Mouse (Mus musculus): ENCODE measurements around the gene Hoxa3.

The Hoxa3 gene

GRCm38 (mm10) chr6:52213119-52213986 is at the start of gene Hoxa3, which contains the start of gene Gm28308:
TSS of gene Hoxa3 (minus strand) at chr6:52213336.
TSS of gene Gm28308 (minus strand) at chr6:52213339.
- no peak for DNase-seq

DNA sequence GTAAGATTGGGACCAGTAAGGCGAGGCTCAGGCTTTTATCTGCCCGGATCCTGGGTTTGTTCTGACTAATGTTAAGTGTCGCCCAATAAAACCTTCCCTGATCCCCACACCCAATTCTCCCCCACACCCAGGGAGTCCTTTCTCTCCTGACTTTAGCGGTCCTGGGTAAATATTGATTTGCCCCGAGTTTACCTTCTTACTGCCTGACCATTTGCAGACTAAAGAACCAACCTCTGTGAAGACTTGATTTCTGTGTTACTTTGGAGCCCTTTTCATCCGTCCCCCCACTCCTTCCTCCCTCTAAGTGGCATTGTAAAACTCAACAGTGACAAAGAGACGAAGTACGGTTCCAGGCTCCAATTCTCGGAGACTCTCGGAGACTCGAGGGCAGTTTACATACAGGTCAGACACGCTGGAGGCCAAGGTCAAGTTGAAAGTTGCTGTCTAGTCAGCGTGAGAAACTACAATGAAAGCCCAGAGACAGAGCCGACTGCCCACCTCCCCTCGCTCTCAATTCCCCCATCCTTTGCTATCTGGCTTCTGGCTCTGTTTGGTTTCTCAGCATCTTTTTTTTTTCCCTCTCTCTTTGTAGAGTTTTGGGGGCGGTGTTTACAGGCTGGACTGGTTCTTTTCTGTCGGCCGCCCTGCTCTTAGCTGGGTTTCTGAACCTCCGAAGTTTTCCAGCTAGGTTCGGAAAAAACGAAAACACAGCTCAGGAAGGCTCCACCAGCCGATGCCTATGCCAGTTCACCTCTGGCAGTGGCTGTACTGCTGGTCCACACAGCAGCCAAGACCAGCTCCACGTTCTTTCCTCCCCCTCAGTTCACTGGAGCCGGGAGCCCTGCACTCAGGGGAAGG is 49.6 kb upstream of the Hoxa3 start:
- no peak for DNase-seq

GRCm38 (mm10) chr6:52261751-52262462 is 48.8 kb upstream of the Hoxa3 start:
- DNase-seq = no peak

DNA sequence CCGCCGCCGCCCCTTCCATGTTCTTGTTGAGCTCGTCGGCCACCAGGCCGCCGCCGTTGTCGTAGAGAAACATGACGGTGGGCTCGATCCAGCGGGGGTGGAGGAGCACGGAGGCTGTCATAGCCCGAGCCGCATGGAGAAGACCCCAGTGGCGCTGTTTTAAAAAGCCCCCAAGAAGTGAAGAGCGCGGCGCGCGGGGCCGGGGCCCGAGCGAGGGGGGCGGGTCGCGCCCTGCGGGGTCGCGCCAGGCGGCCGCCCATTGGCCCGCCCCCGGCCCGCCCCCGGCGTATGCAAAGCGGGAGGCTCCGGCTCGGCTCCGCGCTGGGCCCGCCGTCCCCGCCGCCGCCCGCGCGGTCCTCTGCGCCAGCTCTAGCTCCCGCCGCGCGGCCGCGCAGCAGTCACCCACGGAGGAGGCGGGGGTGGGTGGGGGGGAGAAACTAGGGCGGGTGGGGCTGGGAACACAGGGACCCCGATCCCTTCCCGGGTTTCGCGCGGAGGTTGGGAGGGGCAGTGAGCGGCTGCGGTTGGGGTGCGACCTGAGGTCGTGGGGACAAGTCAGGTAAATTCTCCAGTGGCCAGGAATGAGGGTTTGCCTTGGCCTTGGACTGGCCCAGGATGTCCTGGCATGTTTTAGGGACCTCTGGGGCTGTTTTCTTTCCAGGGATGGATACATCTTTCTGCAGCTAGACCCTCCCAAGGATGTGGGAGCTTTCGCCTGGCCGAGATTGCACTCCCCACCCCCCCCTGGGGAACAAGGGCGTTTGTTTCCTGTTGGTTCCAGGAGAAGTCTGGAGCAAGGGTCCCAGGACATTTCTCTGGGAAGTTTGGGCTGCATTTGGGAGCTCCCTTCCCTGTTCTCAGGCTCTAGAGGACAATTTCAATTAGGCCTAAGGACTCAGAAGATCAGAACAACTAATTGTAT is 47.8 kb upstream of the Hoxa3 start, which contains the start of gene Hoxa13:
TSS of gene Hoxa13 (minus strand) at position 227 of the 922 bp plus-strand sequence.
- DNase-seq = peak; percentile 76

DNA sequence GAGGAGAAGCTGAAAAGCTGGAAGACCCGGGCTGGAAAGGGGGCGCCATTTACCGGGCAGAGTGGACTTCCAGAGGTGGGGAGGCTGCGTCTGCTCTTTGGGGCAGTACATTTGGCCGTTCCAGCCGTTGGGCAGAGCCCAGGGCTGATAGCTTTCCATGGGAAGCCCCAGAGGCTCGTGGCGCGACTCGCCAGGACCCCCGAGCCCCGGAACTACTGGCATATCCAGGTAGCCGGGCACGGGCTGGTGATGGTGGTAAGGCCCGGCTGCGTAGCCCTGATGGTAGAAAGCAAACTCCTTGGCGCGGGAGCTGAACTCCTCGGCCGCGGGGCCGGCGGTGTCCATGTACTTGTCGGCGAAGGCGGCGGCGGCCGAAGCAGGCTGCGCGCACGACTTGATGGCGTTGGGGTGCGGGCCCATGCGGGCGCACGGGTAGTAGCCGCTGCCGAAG is 46.7 kb upstream of the Hoxa3 start:
- DNase-seq = no peak

DNA sequence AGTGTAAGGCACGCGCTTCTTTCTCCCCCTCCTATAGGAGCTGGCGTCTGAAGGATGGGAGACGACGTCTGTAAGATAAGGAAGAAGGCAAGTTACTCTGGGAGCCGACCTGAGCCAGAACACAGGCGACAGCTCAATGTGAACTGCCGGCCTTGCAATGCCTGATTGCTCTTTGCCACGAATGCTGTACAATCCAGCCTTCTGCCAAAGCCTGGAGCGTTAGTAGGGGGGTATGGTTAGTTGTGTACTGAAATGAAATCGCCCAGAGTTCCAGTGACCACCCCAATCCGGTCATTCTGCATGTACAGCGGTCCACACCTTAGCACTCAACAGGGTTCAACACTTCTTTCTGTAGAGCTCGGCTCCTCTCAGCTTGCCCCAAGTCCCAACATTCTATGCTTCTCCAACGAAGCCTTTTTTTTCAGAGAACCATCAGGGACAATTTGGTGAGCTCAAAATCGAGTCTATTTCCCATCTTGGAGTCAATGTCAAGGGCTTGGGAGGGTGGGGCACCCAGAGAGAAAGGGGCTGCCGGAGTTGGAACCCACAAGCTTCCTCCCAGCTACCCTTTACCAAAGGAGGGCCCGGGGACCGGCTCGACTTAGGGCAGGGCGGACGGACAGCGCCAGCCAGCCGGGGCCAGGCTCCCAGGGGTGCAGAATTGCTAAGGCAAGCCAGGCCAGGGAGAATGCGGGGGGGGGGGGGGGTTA is 46.1 kb upstream of the Hoxa3 start:
- no peak for DNase-seq

DNA sequence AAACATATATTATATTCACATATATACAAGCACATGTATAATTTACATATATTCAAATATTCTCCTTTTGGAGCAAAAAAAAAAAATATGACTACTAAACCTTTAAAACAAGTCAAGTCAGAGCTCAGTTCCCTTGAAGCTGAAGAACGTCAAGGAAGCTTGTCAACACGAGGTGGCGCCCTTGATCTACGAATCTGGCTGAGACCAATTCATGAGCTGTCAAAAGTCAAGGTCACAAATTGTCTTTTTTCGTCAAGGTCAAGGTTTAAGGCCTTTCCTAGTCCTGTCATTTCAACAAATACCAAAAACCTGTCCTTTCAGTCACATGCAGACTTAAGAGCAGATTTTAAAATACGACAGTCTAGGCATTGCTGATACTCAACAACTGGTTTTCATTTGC is 43.8 kb upstream of the Hoxa3 start:
- DNase-seq = peak; percentile 86

DNA sequence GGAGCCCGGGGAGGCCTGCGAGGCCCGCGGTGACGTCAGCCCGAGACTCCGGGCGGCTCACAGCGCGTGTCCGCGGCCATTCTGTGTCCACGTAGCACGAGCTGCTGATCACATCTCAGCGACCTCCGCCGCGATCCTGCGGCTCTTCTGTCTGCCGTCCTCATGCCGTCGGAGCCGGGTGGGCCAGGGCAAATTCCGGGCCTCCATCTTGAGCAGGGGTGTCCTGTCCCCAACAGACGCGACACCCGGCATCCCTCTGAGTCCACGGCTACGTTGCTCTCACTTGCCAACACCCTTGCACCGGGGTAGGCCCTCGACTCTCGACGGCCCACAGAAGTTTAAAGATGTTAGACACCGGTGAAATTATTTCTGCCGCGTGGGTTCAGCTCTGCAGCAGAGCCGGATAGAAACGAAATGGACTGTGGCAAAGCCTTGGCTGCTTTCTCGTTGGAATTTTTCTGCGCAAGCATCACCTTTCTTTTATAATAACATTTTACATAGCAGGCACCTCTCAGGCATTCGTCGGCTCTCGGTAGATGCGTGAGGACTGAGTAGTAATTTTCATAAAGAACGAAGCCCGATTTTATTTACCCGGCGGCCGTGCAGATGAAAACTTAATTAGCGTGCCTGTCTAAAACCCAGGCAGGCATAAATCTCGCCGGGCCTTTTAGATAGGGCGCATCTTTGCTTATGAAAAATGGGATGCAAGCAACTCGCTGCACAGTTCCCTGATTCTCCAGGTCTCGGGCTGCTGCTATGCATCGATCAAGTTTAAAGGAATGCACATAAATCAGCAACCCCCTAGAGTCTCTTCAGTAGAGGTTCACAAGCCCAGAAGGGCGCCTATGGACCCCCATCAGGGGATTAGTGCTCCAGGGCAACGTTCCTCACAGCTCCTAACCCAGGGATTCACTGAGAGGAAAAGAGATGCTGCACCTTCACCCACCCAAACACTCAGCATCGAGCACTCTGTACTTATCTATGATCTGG is 40.7 kb upstream of the Hoxa3 start:
- DNase-seq = no peak

DNA sequence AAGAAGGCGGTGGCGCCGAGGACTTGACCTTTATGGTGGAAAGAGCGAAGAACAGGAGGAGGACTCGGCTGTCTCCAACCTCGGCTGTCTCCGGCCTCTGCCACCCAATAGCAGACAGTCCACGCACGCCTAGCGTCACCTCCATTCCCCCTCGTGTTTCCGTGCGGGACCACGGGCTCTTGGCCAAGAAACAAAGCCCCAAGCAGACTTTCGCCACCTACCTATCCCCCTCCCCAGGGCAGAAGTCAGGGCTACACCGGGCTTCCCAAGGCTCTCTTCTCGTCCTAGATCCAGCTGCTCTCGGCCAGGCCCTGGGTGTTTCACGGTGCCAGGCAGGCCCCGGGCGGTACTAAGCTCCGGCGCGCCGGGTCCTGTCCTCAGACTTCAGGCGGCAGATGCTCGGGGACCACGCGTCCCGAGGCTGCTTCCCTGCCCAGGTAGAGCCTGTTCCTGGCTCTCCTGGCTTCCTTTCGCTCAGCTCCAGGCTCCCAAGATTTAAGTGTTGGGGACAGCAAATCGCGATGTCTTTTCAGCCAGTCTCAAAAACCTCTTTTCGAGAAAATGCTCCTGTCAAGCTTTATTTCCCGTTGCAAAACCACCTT is 39.7 kb upstream of the Hoxa3 start:
- DNase-seq = no peak

DNA sequence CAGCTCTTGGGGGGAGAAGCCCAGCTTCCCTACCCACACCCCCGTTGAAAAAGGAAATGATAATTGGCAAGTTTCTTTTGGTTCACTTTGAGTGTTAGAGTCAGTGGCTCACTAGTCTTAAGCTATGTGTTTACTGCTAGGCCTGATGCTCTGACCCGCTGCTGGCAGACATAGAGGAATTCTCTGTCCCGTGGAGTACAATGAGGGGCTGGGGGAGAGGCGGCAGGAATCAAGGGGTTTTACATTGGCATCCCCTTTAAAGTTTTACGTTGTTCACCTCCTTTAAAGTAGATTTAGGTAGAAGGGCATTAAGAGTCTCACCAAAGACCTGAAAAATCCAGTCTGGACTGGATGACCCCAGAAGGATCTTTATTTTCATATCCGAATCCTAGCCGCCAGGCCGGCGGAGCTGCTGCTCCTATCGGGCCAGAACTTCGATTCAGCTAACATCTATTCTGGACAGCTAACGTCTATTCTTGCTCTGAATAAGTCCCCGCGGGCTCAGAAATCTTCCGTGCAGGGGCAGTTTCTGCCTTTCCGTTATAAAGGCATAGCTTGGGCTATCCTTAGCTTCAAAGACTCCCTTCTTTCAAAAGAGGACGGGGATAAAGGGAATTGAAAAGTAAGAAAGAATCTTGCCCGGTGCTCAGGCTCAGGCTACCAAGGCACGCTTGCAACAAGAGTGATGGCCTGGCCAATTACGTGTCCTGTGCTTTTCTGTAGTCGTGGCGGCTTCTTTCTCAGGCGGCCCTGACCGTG is 39.1 kb upstream of the Hoxa3 start:
- DNase-seq = no peak

DNA sequence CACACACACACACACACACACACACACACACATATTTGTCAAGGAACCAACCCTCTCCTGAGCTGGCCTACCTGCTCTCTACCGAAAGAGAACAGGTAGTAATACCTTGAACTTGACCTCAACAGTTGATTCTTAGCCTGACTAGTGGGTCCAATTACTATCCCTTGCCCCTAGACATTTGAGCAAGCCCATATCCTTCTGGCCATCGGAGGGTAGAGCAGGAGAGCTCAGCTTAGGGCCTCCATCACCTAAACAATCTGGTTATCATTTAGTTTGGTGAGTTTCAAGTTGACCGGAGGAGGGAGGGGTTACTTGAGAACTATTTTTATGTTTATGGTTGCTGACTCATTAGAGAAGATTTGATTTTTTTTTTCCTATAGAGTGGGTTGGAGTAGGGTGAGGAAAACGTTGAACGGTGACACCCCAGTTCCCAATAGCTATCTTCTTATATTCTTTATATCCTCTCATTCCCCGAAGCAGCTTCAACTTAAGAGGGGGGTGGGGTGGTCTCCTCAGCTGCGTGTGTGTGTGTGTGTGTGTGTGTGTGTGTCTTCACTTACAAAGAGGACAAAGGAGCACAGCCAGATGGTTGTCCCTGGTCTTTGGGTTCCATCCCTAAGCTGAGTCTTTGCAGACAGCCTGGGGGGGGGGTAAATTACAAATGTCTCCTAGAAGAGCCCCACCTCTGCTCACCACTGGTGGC is 38.2 kb upstream of the Hoxa3 start:
- no peak for DNase-seq

GRCm38 (mm10) chr6:52249826-52250225 is 36.7 kb upstream of the Hoxa3 start:
- no peak for DNase-seq

GRCm38 (mm10) chr6:52249415-52249738 is 36.2 kb upstream of the Hoxa3 start:
- DNase-seq = no peak

- DNase-seq = no peak
Measured at GRCm38 (mm10) chr6:52248638-52249414, 35.7 kb upstream of the Hoxa3 start.

GRCm38 (mm10) chr6:52247766-52248637 is 34.9 kb upstream of the Hoxa3 start:
- no peak for DNase-seq

- DNase-seq = no peak
Measured at GRCm38 (mm10) chr6:52246916-52247315, 33.8 kb upstream of the Hoxa3 start.

Data from thymus, postnatal 14 days (tissue).